In genomic region chr4:124803406-124803805, GRCm38 (mm10) we compare ENCODE assay signal across 7 mouse cellular contexts. TPM values are rescaled to one million over a fixed set of nuclear protein-coding genes. Genes with fewer than 3 reads are reported as not detected.
DNase-seq lines count a peak whose midpoint lies in the region; ATAC-seq and TF ChIP-seq lines count a peak whose summit lies in the region.

No protein-coding gene starts in this region.

- peak overlapping the region; percentile 67 for H3K4me3 ChIP-seq in forebrain, embryonic 14.5 days (ENCODE audit: low read depth, low read length)
- H3K4me3 ChIP-seq in liver, embryonic 14.5 days (ENCODE audit: insufficient read depth in 1 of 2, low read depth in 2 of 2, low read length in 2 of 2) = peak overlapping the region; percentile 74 to 99

- peak overlapping the region; percentile 76 for H3K4me2 ChIP-seq in forebrain, embryonic 14.5 days (ENCODE audit: low read length)
- H3K4me2 ChIP-seq in liver, embryonic 14.5 days (ENCODE audit: low read depth) = peak overlapping the region; percentile 81

- no peaks in the 10 kb centered on the region for H3K9me3 ChIP-seq in forebrain, embryonic 14.5 days (replicated peaks; ENCODE audit: control insufficient read depth, low read length)
- H3K9me3 ChIP-seq in liver, embryonic 14.5 days (ENCODE audit: control insufficient read depth, low read length) = no peaks in the 10 kb centered on the region

- H3K4me1 ChIP-seq in forebrain, embryonic 14.5 days (ENCODE audit: control insufficient read depth, insufficient read depth, low read length) = peaks cover 7% of the 10 kb centered on the region; the same call in 1 of the 2 replicates
- peaks cover 11 to 25% of the 10 kb centered on the region in 2 experiments for H3K4me1 ChIP-seq in liver, embryonic 14.5 days (replicated peaks; ENCODE audit: control insufficient read depth in 2 of 2, insufficient read depth in 2 of 2, low read length in 1 of 2)

- no peak for TF ChIP-seq CTCF in liver, embryonic 14.5 days (IDR thresholded peaks at IDR 0.05; ENCODE audit: low read depth)

- peak overlapping the region; percentile 79 for H3K9ac ChIP-seq in forebrain, embryonic 14.5 days (ENCODE audit: low read length)
- peak overlapping the region; percentile 79 for H3K9ac ChIP-seq in liver, embryonic 14.5 days (replicated peaks)

- WGBS in forebrain, embryonic 14.5 days = 81% methylated on average over 6 of the region's 6 CpGs
- WGBS in liver, embryonic 14.5 days (ENCODE audit: insufficient replicate concordance) = 37% methylated on average over 6 of the region's 6 CpGs

- peaks cover 47% of the 10 kb centered on the region for H3K36me3 ChIP-seq in forebrain, embryonic 14.5 days (ENCODE audit: control insufficient read depth, insufficient read depth, low read length)
- H3K36me3 ChIP-seq in liver, embryonic 14.5 days (replicated peaks; ENCODE audit: control insufficient read depth, insufficient read depth, low read depth) = peaks cover 39% of the 10 kb centered on the region

- TF ChIP-seq EP300 in liver, embryonic 14.5 days (IDR thresholded peaks at IDR 0.05; ENCODE audit: low read depth) = no peak

- peak; percentile 16 for DNase-seq in 416B (ENCODE audit: low read depth)
- DNase-seq in A20 (ENCODE audit: low read depth, low spot score) = peak; percentile 67
- no peak for DNase-seq in forebrain, embryonic 14.5 days (ENCODE audit: low spot score)
- DNase-seq in liver, embryonic 14.5 days (ENCODE audit: low read depth in 3 of 3, low spot score in 3 of 3) = no peak
- DNase-seq in adrenal gland, postnatal 25 days = no peak
- no peak for DNase-seq in left cerebral cortex, postnatal 14 days (ENCODE audit: low spot score in 2 of 2)
- DNase-seq in gastrocnemius, adult 18-20 months (ENCODE audit: low spot score) = no peak

- no peak overlapping the region for H3K27ac ChIP-seq in forebrain, embryonic 14.5 days (ENCODE audit: low read depth, low read length)
- peak overlapping the region; percentile 90 for H3K27ac ChIP-seq in liver, embryonic 14.5 days

- ATAC-seq in forebrain, embryonic 14.5 days = no peak
- ATAC-seq in liver, embryonic 14.5 days (ENCODE audit: insufficient read depth) = no peak

- no peaks in the 10 kb centered on the region for H3K27me3 ChIP-seq in forebrain, embryonic 14.5 days (replicated peaks; ENCODE audit: control insufficient read depth, insufficient read depth, low read length)
- H3K27me3 ChIP-seq in liver, embryonic 14.5 days (ENCODE audit: control insufficient read depth, insufficient read depth, low read length) = no peaks in the 10 kb centered on the region

- intact Hi-C loops in left cerebral cortex, postnatal 14 days (cut with DNase I) = loop anchor here (2.0 kb wide), 1 partner anchor 43 kb away; no protein-coding TSS in a partner anchor

RNA-seq across cellular contexts. Expression of gene Mtf1, which starts 1.5 kb away (rescaled TPM):
- polyA plus RNA-seq in forebrain, embryonic 14.5 days (2014; fragmentation: Nextera tagmentation; extraction: Ambion mirVana) = 12.7 and 13.6 TPM in 2 replicates
- polyA plus RNA-seq in liver, embryonic 14.5 days (2012; rRNA removed) = 4.3 and 7.1 TPM in 2 replicates
- polyA plus RNA-seq in liver, embryonic 14.5 days (2014; fragmentation: Nextera tagmentation; extraction: Ambion mirVana) = 10.9 and 15.2 TPM in 2 replicates
- total RNA-seq in adrenal gland, postnatal 25 days (2021) = 20.4 and 22.5 TPM in 2 replicates
- 10 to 100 TPM; 24.5 to 25.8 TPM for total RNA-seq in left cerebral cortex, postnatal 14 days (2021)
- total RNA-seq in gastrocnemius, adult 18-20 months (2021) = 10 to 100 TPM; 11.1 to 12.1 TPM

RNA-seq across cellular contexts. Expression of gene Yrdc, which starts 47.1 kb away (rescaled TPM):
- polyA plus RNA-seq in forebrain, embryonic 14.5 days (2014; fragmentation: Nextera tagmentation; extraction: Ambion mirVana) = 57.1 and 62.4 TPM in 2 replicates
- 19.0 and 20.9 TPM in 2 replicates for polyA plus RNA-seq in liver, embryonic 14.5 days (2012; rRNA removed)
- 21.7 and 21.9 TPM in 2 replicates for polyA plus RNA-seq in liver, embryonic 14.5 days (2014; fragmentation: Nextera tagmentation; extraction: Ambion mirVana)
- total RNA-seq in adrenal gland, postnatal 25 days (2021) = 35.0 and 48.6 TPM in 2 replicates
- 10 to 100 TPM; 29.6 to 29.7 TPM for total RNA-seq in left cerebral cortex, postnatal 14 days (2021)
- 10 to 100 TPM; 10.4 to 11.9 TPM for total RNA-seq in gastrocnemius, adult 18-20 months (2021)

RNA-seq across cellular contexts. Expression of gene 1110065P20Rik, which starts 47.6 kb away (rescaled TPM):
- 78.0 and 90.7 TPM in 2 replicates for polyA plus RNA-seq in forebrain, embryonic 14.5 days (2014; fragmentation: Nextera tagmentation; extraction: Ambion mirVana)
- polyA plus RNA-seq in liver, embryonic 14.5 days (2012; rRNA removed) = 10.6 and 11.9 TPM in 2 replicates
- 15.2 and 15.4 TPM in 2 replicates for polyA plus RNA-seq in liver, embryonic 14.5 days (2014; fragmentation: Nextera tagmentation; extraction: Ambion mirVana)
- 41.9 and 43.9 TPM in 2 replicates for total RNA-seq in adrenal gland, postnatal 25 days (2021)
- 10 to 100 TPM; 88.7 to 91.2 TPM for total RNA-seq in left cerebral cortex, postnatal 14 days (2021)
- 10 to 100 TPM; 19.7 to 23.0 TPM for total RNA-seq in gastrocnemius, adult 18-20 months (2021)

RNA-seq across cellular contexts. Expression of gene Maneal, which starts 58.6 kb away (rescaled TPM):
- polyA plus RNA-seq in forebrain, embryonic 14.5 days (2014; fragmentation: Nextera tagmentation; extraction: Ambion mirVana) = 12.9 and 13.4 TPM in 2 replicates
- polyA plus RNA-seq in liver, embryonic 14.5 days (2012; rRNA removed) = 0.06 and 0.08 TPM in 2 replicates
- polyA plus RNA-seq in liver, embryonic 14.5 days (2014; fragmentation: Nextera tagmentation; extraction: Ambion mirVana) = 0.06 TPM in 1 of 2 replicates, not detected in the other
- total RNA-seq in adrenal gland, postnatal 25 days (2021) = 4.1 and 6.4 TPM in 2 replicates
- 10 to 100 TPM; 51.1 to 55.7 TPM for total RNA-seq in left cerebral cortex, postnatal 14 days (2021)
- under 1 TPM; 0.23 to 0.52 TPM for total RNA-seq in gastrocnemius, adult 18-20 months (2021)

Comparison
In these comparisons a context has a peak if more than half of its experiments do, and no peak if none do; other contexts are left out.
1. DNase-seq: peak in 416B (single experiment) and A20 (single experiment); none in forebrain, embryonic 14.5 days (single experiment), liver, embryonic 14.5 days (0 of 3), adrenal gland, postnatal 25 days (single experiment), left cerebral cortex, postnatal 14 days (0 of 2) and gastrocnemius, adult 18-20 months (single experiment).